Mouse (Mus musculus) cerebellum, postnatal 4 days (tissue): ENCODE measurements at regions not wholly inside any gene's neighbourhood (a gene's known extent, or its start where the extent isn't known, plus 50 kb on each side); places are given as distances from the start of the nearest gene placed in this dataset.

Source experiments
- DNase-seq, 2 experiments: peaks; one replicate each; pipeline ENCODE4 v3.0.0; 2022; ENCODE audit warnings: low spot score in 2 of 2, mixed read lengths in 1 of 2

DNA sequence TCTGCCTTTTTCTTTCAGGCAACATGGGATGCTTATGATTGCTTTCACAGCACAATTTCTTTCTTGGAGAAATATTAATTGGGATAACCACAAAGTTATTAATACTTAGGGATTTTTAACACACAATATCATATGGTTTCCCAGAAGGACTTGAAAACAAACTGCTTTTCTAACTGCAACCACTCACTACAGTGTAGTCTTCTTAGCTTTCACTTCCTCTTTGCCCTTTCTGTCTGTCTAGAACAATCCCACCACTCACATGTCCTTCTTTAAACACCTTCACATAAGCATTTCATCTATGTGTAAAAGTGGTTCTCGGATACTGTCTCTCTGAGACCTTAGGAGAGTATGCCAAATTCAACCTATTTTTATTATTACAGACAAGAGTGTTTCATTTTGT is 204.3 kb downstream of the C1d start:
- DNase-seq: no peak

DNA sequence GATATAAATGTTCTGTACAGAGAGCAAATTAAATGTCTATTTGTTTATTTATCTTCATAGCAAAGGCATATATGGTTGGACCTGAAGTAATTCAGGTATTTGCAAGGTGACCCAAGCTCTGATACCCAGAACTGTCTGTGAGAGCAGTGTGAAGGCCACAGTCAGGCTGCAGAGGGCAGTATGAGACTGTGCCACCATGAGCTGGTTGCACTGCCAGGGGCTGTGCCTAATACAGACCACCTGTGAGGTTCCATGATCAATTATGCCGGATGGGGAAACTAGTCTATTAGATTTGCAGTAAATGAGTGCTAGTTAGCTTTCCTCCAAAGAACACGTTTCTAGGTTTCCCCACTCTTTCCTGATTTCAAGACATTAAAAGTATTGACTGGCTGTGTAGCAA is 207.5 kb downstream of the C1d start:
- peak in 1 of 2 experiments; percentile 48 for DNase-seq

DNA sequence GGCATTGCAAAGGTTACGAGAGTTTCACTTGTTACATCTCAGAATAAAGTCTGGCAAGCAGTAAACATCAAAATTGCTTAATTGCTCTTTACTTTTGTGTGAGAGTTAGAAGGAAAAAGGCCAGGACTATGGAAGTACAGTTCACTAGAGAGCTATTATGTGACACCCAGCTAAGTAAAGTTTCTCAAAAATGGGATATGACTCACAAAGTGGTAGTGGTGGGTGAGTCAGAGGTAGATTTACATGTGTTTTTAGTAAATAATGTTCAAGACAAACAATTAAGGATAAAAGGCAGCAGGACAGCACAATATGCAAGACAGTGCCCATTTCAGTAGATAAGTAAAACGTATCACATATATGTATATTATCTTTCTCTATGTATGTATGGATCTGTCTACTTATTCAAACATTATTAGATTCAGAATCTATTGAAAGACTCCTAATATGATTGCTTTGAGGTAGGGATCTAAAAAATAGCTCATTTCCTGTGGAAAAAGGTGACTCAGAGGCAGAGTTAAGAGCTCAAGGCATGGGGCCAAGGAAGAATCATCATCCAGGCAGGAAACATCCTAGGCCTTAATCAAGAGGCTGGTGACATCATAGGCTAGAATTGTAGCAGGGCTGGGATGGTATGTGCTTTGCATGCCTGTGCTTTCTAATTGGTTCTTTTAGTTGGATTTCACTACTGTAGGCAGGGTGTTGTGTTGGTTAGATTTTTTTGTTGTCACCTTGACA is 211.2 kb downstream of the C1d start:
- no peak for DNase-seq

DNA sequence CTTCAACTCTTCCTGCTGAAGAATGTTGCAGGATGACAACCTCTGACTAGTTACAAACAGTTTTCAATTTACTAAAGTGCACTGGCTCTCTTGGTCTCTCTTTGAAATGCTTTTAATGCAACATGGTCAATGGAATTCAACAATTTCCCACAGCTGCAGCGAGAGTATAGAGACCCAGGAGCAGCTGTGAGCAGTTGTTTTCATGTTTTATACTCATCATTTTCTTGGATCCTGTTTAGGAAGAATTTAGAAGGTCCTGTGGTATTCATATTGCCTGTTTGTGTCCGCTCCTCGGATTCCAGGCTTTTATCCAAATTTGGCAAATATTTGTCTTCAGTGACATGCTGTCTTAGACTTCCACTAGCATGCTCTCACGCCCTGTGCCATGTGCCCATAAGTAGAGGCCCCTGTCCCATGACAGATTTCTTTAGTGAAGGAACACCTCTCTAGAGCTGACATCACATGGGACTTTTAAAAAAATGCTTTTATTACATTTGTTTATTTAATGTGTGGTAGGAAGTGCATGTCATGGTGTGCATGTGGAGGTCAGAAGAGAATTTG is 224.1 kb downstream of the C1d start:
- no peak for DNase-seq

DNA sequence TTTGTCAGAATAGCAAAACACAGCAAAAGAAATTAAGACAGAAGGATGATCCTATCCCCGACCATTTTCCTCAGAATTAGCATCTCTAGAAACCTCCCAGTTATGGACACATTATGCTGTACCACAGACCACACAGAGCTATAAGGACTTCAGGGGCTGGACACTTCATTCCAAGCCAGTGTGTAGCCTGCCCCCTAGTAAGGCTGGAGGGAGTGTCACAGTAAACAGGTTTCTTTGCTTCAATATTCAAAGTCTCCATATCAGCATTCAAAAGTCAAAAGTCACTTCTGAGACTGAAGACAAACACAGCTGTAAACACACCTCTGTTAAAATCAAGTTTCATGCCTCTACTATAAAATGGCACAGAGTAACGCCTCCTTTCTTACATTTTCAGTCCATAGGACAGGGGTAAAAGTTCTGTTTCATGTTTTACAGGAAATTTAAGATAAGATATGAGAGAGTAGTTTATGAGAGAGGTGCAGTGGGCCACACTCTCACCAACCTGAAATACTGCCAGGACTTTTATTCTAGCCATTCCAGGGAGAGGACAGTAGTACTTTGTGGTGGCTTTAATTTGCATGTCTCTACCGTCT is 226.6 kb downstream of the C1d start:
- no peak for DNase-seq

DNA sequence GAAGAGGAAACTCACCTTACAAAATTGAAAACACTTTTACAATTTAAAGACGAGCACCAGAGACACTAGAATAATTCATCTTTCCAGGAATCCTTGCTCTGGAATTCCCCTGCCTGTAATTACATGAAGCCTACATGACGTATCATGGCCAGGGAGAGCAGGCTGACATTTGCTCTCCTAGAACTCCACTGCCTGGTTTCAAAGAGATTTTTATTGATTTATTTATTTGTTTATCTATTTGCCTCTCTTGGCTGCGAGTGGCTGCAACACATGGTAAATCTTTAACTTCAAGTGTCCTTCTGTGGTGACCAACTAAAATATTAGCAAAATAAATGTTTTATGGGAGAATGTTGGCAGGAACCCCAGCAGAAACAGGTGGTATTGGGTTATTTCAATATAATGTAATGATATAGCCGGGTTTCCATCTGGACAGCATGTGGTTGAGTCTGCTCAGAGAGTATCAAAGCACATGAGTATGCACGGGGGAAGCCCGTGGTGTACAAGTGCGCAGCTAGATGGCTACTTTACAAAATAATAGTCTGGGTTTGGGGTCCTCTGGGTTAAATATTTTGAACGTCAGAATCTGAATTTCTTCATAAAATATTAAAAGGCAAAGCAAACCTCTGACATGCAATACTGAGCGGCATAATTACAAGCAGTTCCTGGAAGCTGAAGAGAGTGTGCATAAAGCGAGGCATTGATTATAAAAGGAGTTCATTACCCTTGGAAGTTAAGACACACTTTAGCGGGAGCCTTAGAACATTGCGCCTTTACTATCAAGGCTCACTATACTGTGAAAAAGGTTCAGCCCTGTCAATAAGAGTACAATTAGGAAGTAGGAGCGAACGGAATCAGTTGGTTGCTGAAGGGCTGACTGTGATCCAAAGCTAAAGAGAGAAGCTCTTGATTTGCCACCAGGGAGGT is 244.0 kb downstream of the C1d start:
- no peak for DNase-seq

DNA sequence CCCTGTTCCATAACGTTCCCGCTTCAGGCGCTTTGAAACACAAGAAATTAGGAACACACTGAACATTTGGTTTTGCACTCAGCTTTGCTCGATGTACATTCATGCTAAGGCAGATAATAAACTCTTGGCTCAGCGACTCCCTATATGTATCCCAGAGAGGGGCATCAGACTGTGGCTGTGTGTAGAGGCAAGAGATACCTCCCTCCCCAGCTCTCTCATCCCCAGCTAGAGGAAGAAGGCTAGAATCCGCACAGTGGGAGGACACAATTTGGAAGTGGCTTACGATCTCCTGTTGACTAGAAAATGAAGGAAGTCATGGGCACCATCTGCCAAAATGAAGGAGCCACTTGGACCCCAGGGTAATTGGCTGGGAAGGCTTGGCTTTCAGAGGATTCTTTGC is 244.7 kb downstream of the C1d start:
- no peak for DNase-seq

DNA sequence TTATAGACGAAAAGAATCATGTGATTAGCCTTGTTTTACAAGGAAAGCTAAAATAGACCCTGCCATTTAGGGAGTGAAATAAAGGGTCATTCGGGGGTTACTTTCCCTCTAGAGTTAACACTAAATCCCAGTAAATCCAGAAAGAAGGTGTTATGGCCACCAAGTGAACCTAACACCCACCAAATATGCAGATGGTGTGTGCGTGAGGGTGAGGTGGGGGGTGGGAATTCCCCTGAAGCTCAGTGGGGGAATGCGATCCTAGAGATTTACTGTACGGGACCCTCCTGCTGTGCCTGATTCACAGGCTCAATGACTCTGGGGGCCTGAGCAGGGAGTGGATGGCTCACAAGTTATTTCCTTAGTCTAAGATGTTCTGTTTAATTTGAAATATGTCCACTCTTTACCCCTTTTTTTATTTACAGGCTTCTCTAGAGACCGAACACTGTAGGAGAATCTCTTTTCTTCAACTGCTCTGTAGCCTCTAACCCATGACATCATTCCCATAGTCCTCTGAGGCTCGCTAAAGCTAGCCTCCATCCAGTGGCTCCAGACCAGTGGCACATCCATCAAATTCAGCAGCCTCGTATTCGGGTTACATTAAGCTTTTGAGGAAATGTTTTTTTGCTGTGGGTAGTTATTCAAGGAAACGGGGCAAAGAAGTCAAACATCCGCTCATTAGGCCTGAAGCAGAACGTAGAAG is 265.0 kb downstream of the C1d start:
- no peak for DNase-seq

DNA sequence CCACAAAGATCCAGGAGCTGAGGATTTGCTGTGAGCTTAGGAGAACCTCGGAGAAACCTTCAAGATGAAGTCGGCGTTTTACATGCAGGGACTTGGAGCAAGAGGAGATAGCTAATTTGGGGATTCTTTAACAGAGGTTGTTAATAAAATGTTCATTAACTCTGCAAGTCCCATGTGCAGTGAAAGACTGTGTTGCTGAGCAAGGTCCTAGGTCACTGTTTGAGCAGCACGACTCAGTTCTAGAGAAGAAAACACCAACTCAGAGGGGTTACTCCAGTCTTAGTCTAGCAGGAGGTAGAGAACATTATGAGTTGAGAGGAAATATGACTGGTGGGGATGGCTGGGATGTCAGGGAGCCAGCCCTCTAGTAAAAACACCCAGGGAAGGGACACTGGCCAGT is 265.9 kb downstream of the C1d start:
- DNase-seq: no peak

DNA sequence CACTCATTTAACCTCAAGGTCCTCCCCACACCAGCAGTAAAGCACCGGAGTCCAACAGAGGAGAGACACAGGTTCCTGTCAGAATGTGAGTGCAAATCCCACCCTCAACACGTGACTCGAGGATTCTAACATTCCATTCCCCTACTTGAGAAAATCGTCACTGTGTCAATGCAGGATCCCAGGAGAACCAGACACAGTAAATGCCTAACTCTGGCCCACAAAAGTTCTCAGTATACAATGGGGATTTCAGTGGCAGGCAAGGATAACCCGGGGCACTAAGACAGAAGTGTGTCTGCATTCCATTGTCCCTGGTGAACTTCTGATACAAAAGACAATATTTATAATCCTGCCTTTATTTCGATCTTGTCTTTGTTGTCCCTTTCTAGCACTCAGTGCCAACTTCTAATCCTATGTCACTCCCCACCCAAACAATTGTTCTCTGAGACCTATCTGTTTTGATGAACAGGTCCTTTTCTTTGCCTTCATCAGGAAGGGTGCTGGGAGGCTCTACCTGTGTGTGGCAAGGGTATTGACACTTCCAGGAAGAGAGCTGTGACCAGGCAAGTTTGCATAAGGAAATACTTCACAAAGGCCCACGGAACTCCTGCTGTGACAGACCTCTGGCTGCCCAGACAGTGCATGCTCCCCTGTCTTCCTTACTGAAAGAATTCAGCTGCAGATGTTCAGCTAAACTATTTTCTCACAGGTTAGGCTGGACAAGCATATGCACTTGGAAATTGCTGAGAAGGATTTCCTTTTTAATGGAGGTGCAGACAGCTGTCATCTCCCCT is 267.8 kb downstream of the C1d start:
- DNase-seq: no peak

DNA sequence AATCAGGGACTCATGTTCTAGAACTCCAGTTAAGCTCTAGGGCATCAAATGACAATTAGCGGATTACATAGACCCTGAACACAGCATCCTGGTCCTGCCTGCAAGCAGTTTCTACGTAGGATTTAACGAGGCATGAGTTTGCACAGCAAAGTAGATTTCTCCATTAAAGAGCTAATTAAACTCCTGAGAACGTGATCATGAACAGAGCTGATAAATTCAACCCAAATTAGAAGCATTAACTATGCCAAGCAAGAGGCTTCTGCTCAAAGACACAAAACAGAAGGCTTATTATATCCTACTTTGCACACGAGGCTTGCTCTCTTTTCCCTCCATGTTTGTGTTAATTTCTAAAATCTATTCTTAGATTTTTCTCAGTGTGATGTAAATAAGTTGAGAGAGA is 269.1 kb downstream of the C1d start:
- DNase-seq: no peak

DNA sequence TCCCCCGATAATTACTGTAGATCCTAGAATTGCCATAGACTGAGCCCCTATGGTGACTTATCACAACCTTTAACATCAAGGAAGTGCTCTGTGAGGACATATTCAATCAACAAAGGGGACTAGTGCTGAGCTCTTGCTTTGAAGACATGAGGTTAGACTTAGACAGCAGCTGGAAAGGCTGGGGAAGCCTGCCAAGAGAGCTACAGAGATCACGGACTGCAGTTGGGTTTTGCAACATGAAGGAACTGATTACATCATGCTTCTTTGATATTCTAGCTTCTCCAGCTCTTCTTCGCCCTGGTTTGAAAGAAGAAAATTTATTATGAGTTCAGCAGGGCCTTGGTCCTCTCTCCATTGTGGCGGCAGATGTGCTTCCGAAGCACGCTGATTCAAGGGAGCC is 271.2 kb downstream of the C1d start:
- no peak for DNase-seq

DNA sequence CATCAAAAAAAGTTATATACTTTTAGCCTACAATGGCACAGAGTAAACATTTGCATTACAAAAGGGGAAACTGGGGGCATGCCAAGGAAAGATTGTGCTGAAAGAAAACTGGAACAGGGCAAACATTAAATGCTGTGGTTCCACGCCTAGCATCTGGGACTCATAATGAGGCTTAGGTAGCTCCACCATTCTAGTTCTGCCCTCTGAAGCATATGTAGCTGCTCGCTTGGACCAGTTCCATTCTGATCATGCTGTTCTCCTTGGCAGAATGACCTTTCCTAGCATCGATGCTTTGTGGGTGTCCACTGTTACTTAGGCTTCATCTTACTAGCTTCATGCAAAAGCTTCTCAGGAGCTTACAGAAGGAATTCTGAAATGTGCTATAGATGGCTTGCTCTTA is 276.3 kb downstream of the C1d start:
- DNase-seq: no peak

DNA sequence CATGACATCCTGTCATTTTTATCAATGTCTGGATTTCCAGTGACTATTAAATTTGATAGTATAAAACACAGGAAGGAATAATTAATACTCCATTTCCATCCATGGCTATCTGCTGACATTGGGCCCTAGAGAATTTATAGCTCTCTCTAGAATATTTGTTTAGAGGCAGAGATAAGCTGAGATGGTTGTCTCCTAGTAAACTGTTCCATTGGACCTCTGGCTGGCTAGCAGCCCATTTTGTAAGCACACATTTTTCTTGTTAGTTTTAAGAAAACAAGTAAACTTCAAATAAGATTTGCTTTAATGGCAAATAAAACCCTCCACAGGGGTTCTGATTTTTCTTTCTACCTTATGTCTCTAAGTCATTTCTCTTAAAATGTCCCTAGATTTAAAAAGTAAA is 288.9 kb downstream of the C1d start:
- no peak for DNase-seq

DNA sequence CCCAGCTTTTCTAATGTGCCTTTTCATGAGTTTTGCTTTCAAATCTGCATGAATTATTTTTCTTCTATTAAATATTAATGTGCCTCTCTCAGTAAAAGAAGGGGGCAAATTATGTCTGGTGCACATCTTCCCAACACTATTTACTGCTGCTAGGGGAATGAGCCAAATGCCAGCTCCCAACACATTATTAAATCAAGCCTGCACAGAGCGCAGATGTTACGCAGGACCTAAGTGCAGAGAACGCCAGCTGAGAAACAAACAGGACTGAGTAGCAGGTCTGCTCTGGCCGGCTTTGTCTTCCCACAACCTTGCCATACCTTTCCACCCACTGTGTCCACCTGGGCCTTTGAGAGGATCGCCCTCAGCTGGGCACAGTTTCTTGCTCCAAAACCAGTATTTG is 291.8 kb downstream of the C1d start:
- DNase-seq: no peak

DNA sequence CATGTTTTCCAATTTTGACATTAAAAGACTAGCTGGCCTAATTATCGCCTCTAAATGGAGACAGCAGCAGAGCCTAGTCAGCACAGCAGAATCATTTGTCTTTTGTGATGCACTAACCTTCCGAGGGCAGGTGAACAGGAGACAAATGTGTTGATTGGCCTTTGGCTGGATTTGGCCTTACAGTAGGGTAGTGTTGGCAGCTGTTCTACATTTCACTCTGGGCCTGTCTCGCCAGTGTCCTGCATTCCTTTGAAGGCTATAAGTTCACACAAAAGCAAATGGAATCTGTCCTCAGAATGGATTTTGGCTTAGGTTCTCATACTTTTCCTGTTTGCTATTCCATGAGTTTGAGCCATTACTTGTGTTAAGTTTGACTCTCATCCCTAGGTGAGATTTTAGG is 297.9 kb downstream of the C1d start:
- DNase-seq: no peak

DNA sequence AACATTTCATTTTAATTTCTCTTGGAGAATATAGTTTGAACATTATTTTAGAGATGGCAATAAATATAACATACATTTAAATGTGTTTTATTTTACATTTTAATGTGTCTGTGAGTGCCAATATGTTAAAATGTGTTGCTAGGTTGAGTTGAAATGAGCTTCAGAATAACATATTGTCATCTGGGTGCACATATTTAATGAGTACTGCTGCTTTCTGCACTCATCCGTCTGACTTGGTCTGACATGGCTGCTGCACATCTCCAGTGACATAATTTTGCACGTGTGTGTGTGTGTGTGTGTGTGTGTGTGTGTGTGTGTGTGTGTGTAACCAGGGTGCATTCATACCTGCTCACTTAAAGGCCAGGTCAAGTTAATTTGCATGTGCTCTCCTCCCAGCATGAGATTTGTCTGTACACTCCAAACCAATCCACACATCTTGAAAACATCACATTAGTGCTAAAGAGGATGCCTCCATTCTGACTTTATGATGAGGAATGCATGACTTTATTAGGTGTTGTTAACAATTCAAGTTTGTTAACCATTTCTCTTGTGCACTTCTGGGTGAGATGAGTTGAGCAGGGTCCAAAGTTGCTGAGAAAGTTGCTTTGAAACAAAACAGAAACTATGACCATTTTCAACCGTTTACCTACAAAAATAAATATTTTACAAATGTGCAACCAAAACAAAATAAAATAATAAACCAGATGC is 334.6 kb downstream of the C1d start:
- DNase-seq: no peak

DNA sequence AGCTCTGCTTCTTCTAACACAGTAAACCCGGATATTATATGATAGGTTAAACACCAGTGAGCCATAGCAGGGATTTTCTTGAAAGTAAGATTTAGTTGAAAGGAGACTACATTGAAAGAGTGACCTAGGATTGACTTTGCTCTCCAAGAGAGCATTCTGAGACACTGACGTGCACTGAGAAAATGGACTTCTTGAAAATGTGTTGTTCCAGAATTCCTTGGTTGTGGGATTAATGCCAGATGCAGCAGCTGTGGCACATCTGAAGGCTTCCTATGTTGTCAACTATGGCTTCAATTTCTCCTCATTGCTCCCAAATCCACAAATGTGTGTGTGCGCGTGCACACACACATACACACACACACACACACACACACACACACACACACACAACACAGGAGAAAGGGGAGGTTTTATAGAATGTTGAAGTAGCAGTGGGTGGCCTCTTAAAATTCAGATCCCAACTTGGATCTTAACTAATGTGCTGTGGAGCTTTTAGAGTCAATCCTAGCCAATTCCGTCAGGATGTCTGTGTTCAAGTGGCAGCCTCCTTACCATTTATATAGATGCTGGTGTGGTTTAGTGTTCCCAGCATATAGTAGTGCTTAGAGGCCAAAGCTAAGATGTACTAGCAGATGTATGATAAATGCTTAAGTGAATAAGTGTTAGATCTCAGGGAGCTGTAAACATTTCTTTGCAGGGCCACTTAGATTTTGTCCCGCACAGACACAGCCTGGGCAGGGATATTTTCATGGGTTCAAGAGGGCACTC is 346.5 kb downstream of the C1d start:
- DNase-seq: no peak

DNA sequence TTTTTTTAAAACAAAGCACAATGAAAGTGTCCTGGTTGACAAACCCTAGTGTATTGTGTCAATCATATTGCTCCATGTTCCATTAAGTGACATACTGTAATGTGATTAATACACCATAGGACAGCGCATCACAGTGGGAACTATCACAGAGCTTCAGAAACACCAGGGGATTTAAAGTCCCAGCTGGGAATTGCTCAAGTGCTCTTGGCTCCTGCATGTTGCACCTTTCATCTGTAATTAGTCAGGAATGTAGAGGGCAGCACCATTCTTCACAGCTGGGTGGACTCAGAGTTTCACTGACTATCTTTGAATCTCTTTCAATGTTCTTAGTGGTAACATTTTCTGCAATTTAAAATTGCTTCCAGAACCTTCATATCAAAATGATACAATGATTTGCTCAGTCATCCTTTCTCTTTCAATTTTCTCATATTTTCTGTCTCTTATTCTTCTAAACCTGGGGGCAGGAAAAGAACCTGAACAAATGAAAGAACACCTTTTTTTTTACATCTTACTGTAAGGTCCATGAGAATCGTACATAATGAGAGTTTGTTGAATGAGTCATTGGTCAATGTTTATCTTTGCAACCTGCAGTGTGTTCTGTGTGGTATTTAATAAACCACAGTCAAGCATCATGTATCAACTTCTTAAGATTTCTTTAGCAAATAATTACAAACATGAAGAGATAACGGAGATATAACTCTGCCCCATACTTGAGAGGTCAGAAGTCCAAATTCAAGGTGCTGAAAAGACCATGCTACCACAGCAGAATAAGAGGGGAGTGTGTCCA is 333.0 kb downstream of the Etaa1 start:
- DNase-seq: no peak
